Mouse (Mus musculus) central nervous system, embryonic 11.5 days (tissue): Measurements from ENCODE around the gene Olfr1247. TPM values are rescaled to one million over a fixed set of nuclear protein-coding genes. Genes with fewer than 3 reads are reported as not detected.

Source experiments
- polyA plus RNA-seq: library from polyadenylated mRNA; depleted of rRNA; stranded (reverse); fragments of >200 nt; gene quantifications from 2 replicates; pipeline ENCODE4 v1.2.3, GENCODE M21; 2012; rRNA removed

Olfr1247 gene
- not detected in 2 replicates for polyA plus RNA-seq

GRCm38 (mm10) chr2:89614030-89614429 lies at the start of gene Olfr1247:
Olfr1247 (minus strand) TSS chr2:89614130.

DNA sequence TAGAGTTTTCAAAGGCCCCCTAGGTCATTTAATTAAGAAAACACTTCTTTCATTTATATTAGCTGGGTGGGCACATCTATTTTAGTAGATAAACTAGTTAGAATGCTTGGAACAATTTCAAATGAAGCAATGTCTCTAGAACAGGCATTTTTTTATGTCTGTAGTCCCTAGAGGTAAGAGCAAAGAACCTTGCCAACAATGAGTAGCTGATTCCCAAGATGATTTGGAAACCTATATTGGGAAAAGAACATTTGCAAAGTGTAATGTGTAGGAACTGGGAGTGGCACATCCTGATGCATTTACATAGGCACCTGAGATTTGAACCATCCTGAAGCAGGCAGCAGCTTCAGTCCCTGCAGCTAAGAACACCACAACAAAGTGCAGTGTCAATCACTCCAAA lies 47.4 kb upstream of the Olfr1247 start, which contains the start of gene Olfr1250:
TSS of gene Olfr1250 (minus strand) at position 101 of the 400 bp plus-strand sequence.

GRCm38 (mm10) chr2:89634883-89635282 lies 21.0 kb upstream of the Olfr1247 start, which contains the start of gene Olfr1249:
Olfr1249 (minus strand) TSS chr2:89634983.

DNA sequence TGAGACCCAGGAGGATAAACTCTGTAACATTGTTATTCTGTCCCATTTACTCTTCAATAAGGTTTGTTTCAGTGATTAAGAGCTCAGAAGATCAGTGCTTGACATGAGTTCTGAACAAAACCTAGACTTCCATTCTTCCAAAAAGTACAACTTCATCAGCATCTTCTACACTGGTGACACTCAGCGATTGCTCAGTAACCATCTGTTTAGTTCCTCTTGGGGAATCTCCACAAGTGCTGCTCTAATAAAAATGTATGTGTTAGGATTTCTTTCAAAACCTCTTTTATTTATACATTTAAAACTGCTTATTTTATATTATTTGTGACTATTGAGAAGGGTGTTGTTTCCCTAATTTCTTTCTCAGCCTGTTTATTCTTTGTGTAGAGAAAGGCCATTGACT lies 4.2 kb upstream of the Olfr1247 start, which contains the start of gene Olfr1248:
TSS of gene Olfr1248 (minus strand) at position 101 of the 400 bp plus-strand sequence.

DNA sequence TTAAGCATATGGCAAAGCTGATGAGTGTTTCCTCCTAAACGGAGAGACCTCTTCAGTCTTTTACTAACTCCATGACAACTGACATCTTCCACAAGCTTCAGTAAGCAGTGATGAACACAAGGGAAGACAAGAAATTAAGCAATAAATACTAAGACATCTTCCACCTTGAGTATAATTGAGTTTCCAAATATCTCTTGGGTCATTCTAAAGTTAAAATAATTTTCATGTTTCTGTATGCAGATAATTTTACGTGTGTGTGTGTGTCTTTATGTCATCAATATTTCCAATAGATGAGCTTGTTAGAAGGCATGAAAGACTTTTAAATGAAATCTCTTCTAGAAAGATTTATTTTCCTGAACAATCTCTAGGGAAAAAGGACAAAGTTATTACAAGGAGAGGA lies 20.9 kb downstream of the Olfr1247 start, which contains the start of gene Olfr1246:
TSS of gene Olfr1246 (minus strand) at position 101 of the 400 bp plus-strand sequence.

DNA sequence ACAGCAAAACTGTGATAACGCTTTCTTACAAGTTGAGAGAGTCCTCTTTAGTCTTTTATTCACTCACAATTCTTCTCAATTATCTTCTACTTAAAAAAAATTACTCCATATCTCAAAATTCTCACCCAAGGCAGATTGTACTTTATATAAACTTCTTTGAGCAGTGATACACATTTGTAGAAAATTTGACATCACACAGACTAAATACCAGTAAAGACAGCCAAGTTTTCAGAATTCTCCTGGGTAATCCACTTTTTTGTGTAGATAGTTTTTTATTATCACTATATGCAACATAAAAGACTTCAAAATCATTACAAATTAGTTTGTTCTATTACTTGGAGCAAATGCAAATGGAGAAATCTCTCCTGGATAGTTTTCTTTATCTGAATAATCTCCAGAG lies 35.6 kb downstream of the Olfr1247 start, which contains the start of gene Olfr1245:
TSS of gene Olfr1245 (minus strand) at position 101 of the 400 bp plus-strand sequence.

Other genes starting within 250 kb of the Olfr1247 start
- not detected in 2 replicates for gene Olfr1234, start 249.3 kb downstream of the Olfr1247 start, polyA plus RNA-seq
- gene Olfr1238, start 204.5 kb downstream of the Olfr1247 start, polyA plus RNA-seq: not detected in 2 replicates
- not detected in 2 replicates for gene Olfr1239, start 193.7 kb downstream of the Olfr1247 start, polyA plus RNA-seq
- not detected in 2 replicates for gene Olfr1240, start 171.1 kb downstream of the Olfr1247 start, polyA plus RNA-seq
- not detected in 2 replicates for gene Olfr1241, start 127.0 kb downstream of the Olfr1247 start, polyA plus RNA-seq
- gene Olfr1242, start 115.8 kb downstream of the Olfr1247 start, polyA plus RNA-seq: not detected in 2 replicates
- not detected in 2 replicates for gene Olfr1243, start 82.6 kb downstream of the Olfr1247 start, polyA plus RNA-seq
- gene Olfr1245, start 35.7 kb downstream of the Olfr1247 start, polyA plus RNA-seq: not detected in 2 replicates
- not detected in 2 replicates for gene Olfr1246, start 21.0 kb downstream of the Olfr1247 start, polyA plus RNA-seq
- gene Olfr1248, start 4.1 kb upstream of the Olfr1247 start, polyA plus RNA-seq: not detected in 2 replicates
- gene Olfr1249, start 20.9 kb upstream of the Olfr1247 start, polyA plus RNA-seq: not detected in 2 replicates
- gene Olfr1250, start 47.3 kb upstream of the Olfr1247 start, polyA plus RNA-seq: not detected in 2 replicates
- not detected in 2 replicates for gene Olfr1251, start 57.8 kb upstream of the Olfr1247 start, polyA plus RNA-seq
- not detected in 2 replicates for gene Olfr1252, start 110.9 kb upstream of the Olfr1247 start, polyA plus RNA-seq
- gene Olfr1253, start 143.0 kb upstream of the Olfr1247 start, polyA plus RNA-seq: not detected in 2 replicates
- not detected in 2 replicates for gene Olfr1254, start 179.5 kb upstream of the Olfr1247 start, polyA plus RNA-seq
- gene Olfr1255, start 197.9 kb upstream of the Olfr1247 start, polyA plus RNA-seq: not detected in 2 replicates
- not detected in 2 replicates for gene Olfr1256, start 227.4 kb upstream of the Olfr1247 start, polyA plus RNA-seq
- not detected in 2 replicates for gene Olfr48, start 234.1 kb upstream of the Olfr1247 start, polyA plus RNA-seq